Mouse (Mus musculus) ES-E14 (cell line): ENCODE measurements around the gene Gm13290. TPM values are rescaled to one million over a fixed set of nuclear protein-coding genes. Genes with fewer than 3 reads are reported as not detected.
"Not testable (repeated sequence)": the region's sequence is repeated elsewhere in the genome, so short reads cannot be mapped to it uniquely, and the experiment has no call there.

ENCODE experiments used
- DNase-seq: peaks from one replicate; pipeline ENCODE4 v3.0.0-alpha.2; 2013; ENCODE audit warnings: low read depth, low spot score
- H3K27ac ChIP-seq: 2 replicates; pipeline ENCODE4 v1.5.1; 2012; ENCODE audit warnings: low read depth, mild to moderate bottlenecking, low read length, moderate library complexity, mixed read lengths; ENCODE audit not compliant: poor library complexity, insufficient read depth, severe bottlenecking
- H3K36me3 ChIP-seq: 2 replicates; pipeline ENCODE4 v1.6.1; 2012; ENCODE audit warnings: mild to moderate bottlenecking, low read length, moderate library complexity, mixed read lengths; ENCODE audit not compliant: control insufficient read depth, poor library complexity, insufficient read depth, severe bottlenecking
- H3K4me1 ChIP-seq, 2 experiments: fragments of 150-350 bp in 1 of 2; sonication (generic) in 1 of 2; 2 replicates each; pipeline ENCODE4 v1.6.1; 2012; ENCODE audit warnings: low read length in 2 of 2, mild to moderate bottlenecking in 1 of 2, mixed read lengths in 1 of 2; ENCODE audit not compliant: control insufficient read depth in 2 of 2, insufficient read depth in 2 of 2, poor library complexity in 1 of 2
- H3K4me3 ChIP-seq, 2 experiments: fragments of 150-350 bp in 1 of 2; sonication (generic) in 1 of 2; 2 replicates each; pipeline ENCODE4 v1.5.1; 2012; ENCODE audit warnings: low read length in 2 of 2, low read depth in 1 of 2, mild to moderate bottlenecking in 1 of 2, mixed read lengths in 1 of 2; ENCODE audit not compliant: insufficient read depth in 1 of 2, poor library complexity in 1 of 2, severe bottlenecking in 1 of 2
- H3K9ac ChIP-seq: 2 replicates; pipeline ENCODE4 v1.6.1; 2012; ENCODE audit warnings: low read depth, mild to moderate bottlenecking, low read length, mixed read lengths; ENCODE audit not compliant: poor library complexity, insufficient read depth, severe bottlenecking
- H3K9me3 ChIP-seq: fragments of 150-350 bp; sonication (generic); 2 replicates; pipeline ENCODE4 v1.6.1; 2012; ENCODE audit warnings: low read depth, mild to moderate bottlenecking, low read length; ENCODE audit not compliant: control insufficient read depth, insufficient read depth
- in situ Hi-C, 2 experiments: fragments of 600-800 bp; cut with MboI; formaldehyde crosslinking; loops; one replicate each; pipeline ENCODE4 v1.15.1; 2025; ENCODE audit warnings: low sequenced_read_pairs in 2 of 2, inconsistent platforms in 1 of 2; ENCODE audit not compliant: unreplicated experiment in 2 of 2
- total RNA-seq: library from RNA; depleted of rRNA; stranded (reverse); fragments of 300-350 nt; gene quantifications from 2 replicates; pipeline ENCODE4 v1.2.3, GENCODE M21; 2012

The Gm13290 gene
- total RNA-seq, 1 experiment: not detected

DNA sequence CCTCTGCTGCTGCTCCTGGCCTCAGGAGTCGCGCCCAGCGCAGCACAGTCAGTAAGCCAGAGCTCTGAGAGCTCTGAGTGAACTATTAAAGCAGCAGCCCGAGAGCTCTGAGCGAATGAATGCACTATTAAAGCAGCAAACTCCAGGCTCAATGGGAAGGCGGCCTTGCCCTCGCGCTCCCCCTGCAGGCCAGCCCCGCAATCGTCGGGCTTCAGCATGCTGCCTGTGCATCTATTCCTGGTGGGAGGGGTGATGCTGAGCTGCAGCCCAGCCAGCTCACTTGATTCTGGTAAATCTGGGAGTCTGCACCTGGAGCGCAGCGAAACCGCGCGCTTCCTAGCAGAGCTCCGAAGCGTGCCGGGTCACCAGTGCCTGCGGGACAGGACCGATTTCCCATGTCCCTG lies 16.0 kb upstream of the Gm13290 start:
- H3K9ac ChIP-seq, H3K4me3 ChIP-seq, H3K9me3 ChIP-seq, H3K27ac ChIP-seq, H3K4me1 ChIP-seq, DNase-seq, H3K36me3 ChIP-seq, in situ Hi-C loops: not testable (repeated sequence)

GRCm38 (mm10) chr4:88758751-88759150 lies 14.9 kb upstream of the Gm13290 start:
- H3K36me3 ChIP-seq, H3K4me1 ChIP-seq, H3K9ac ChIP-seq, H3K27ac ChIP-seq, in situ Hi-C loops, DNase-seq, H3K4me3 ChIP-seq, H3K9me3 ChIP-seq: not testable (repeated sequence)

DNA sequence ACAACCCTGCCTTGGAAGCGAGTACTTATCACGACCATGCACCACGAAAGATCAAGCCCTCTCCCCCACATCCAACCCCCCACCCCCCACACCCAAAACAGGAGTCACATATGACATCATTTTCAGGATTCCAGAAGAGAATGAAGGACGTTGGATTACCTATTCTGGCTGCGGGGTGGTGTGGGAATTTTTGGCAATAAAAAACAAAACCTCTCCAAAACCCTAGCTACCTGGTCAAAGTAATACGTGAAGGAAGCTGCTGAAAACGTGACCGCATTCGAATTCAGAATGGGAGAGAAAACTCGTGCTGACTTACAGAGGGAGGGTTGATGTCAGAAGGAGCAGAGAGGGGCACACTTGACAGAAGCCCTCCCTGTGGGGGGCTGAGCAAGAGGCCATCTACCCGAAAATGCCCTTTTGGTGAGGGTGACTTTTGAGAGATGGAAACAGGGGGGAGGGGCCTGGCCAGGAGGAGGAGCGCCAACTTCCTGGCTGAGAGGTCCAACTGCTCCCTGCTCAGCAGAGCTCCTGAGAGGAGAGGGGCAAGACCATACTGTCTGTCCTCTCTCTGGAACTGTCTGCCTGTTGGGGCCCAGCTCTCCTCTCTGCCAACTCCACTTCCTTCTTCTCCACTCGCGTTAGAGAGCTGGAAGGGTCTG lies 13.9 kb upstream of the Gm13290 start, which contains the start of gene Gm13283:
Gene Gm13283, plus strand, starts transcription at position 510 of the 659 bp plus-strand sequence.
- H3K27ac ChIP-seq, H3K9ac ChIP-seq, DNase-seq, H3K9me3 ChIP-seq, H3K4me1 ChIP-seq, in situ Hi-C loops, H3K36me3 ChIP-seq, H3K4me3 ChIP-seq: not testable (repeated sequence)

DNA sequence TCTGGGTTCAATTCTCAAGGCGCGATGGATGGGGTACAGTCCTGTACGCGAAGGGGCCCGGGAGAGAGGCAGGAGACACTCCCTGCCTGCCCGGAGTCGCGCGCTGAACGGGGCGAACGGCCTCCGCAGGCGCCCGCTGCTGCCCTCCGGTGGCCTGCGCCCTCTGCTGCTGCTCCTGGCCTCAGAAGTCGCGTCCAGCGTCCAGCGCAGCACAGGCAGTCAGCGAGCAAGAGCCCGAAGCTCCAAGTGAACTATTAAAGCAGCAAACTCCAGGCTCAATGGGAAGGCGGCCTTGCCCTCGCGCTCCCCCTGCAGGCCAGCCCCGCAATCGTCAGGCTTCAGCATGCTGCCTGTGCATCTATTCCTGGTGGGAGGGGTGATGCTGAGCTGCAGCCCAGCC lies 13.2 kb upstream of the Gm13290 start:
- H3K9me3 ChIP-seq, H3K4me3 ChIP-seq, H3K9ac ChIP-seq, in situ Hi-C loops, H3K4me1 ChIP-seq, DNase-seq, H3K36me3 ChIP-seq, H3K27ac ChIP-seq: not testable (repeated sequence)

DNA sequence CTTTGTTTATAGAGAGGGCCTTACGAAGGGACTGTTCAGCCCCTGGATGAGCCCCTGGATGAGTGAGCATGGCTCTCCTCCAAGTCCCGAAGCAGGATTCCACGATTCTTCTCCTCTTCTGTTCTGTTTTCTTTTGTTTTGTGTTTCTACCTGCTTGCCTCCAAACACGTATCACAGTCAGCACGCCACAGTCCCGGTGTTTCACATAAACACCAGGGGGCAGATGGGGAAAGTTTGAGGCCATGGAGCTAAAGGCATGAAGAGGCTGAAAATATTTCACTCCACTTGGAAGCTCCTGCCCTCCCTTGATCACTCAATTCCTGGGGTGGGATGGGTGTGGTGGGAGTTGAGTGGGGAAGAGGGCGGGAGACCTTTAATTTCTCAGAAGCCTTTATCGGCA lies 11.9 kb upstream of the Gm13290 start:
- H3K36me3 ChIP-seq, DNase-seq, in situ Hi-C loops, H3K4me1 ChIP-seq, H3K9me3 ChIP-seq, H3K27ac ChIP-seq, H3K9ac ChIP-seq, H3K4me3 ChIP-seq: not testable (repeated sequence)

DNA sequence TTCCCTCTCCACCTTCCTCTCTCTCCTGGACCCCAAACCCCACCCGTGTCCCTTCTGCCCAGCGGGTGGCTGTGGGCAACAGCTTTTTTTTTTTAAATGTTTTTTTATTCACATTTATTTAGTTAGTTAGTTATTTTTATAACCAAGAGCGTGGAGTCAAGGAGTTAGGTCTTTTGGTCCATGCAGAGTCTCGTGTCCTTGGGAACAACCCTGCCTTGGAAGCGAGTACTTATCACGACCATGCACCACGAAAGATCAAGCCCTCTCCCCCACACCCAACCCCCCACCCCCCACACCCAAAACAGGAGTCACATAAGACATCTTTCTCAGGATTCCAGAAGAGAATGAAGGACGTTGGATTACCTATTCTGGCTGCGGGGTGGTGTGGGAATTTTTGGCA lies 11.3 kb upstream of the Gm13290 start:
- H3K27ac ChIP-seq, H3K4me3 ChIP-seq, H3K4me1 ChIP-seq, in situ Hi-C loops, H3K36me3 ChIP-seq, DNase-seq, H3K9me3 ChIP-seq, H3K9ac ChIP-seq: not testable (repeated sequence)

- H3K9ac ChIP-seq, DNase-seq, H3K36me3 ChIP-seq, H3K9me3 ChIP-seq, H3K27ac ChIP-seq, H3K4me1 ChIP-seq, in situ Hi-C loops: not testable (repeated sequence)
- H3K4me3 ChIP-seq: peak overlapping the region in 1 of 2 experiments; percentile 34; a peak in 1 of 4 replicates
Measured at GRCm38 (mm10) chr4:88763384-88764018, 10.1 kb upstream of the Gm13290 start.

DNA sequence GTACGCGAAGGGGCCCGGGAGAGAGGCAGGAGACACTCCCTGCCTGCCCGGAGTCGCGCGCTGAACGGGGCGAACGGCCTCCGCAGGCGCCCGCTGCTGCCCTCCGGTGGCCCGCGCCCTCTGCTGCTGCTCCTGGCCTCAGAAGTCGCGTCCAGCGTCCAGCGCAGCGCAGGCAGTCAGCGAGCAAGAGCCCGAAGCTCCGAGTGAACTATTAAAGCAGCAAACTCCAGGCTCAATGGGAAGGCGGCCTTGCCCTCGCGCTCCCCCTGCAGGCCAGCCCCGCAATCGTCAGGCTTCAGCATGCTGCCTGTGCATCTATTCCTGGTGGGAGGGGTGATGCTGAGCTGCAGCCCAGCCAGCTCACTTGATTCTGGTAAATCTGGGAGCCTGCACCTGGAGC lies 3.0 kb downstream of the Gm13290 start, which contains the start of gene Gm13289:
Gene Gm13289, plus strand, starts transcription at position 301 of the 400 bp plus-strand sequence.
- DNase-seq, H3K36me3 ChIP-seq, H3K27ac ChIP-seq, H3K9me3 ChIP-seq, in situ Hi-C loops, H3K4me1 ChIP-seq, H3K9ac ChIP-seq, H3K4me3 ChIP-seq: not testable (repeated sequence)
